Mouse (Mus musculus): ENCODE data around the gene Med27.
A peak's percentile ranks its signal among the peaks of the same experiment; 100 is the strongest.

The Med27 gene

GRCm38 (mm10) chr2:29437111-29437510, 90.5 kb downstream of the Med27 start:
- no peak for DNase-seq (ENCODE audit: low spot score)

- no peak for DNase-seq (ENCODE audit: low spot score)
Observed at GRCm38 (mm10) chr2:29437861-29438529, 91.4 kb downstream of the Med27 start.

GRCm38 (mm10) chr2:29438530-29438862, 91.9 kb downstream of the Med27 start:
- peak; percentile 26 for DNase-seq (ENCODE audit: low spot score)

- no peak for DNase-seq (ENCODE audit: low spot score)
Observed at GRCm38 (mm10) chr2:29438986-29439385, 92.4 kb downstream of the Med27 start.

GRCm38 (mm10) chr2:29439396-29439795, 92.8 kb downstream of the Med27 start:
- no peak for DNase-seq (ENCODE audit: low spot score)

GRCm38 (mm10) chr2:29439857-29440502, 93.4 kb downstream of the Med27 start:
- no peak for DNase-seq (ENCODE audit: low spot score)

- no peak for DNase-seq (ENCODE audit: low spot score)
Observed at GRCm38 (mm10) chr2:29442275-29442674, 95.7 kb downstream of the Med27 start.

- DNase-seq (ENCODE audit: low spot score) = no peak
Observed at GRCm38 (mm10) chr2:29443626-29444217, 97.1 kb downstream of the Med27 start.

GRCm38 (mm10) chr2:29448476-29449002, 101.9 kb downstream of the Med27 start:
- no peak for DNase-seq (ENCODE audit: low spot score)

GRCm38 (mm10) chr2:29451368-29451999, 104.9 kb downstream of the Med27 start:
- no peak for DNase-seq (ENCODE audit: low spot score)

GRCm38 (mm10) chr2:29453376-29453775, 106.8 kb downstream of the Med27 start:
- DNase-seq (ENCODE audit: low spot score) = no peak

GRCm38 (mm10) chr2:29456631-29457320, 110.2 kb downstream of the Med27 start:
- DNase-seq (ENCODE audit: low spot score) = no peak

- no peak for DNase-seq (ENCODE audit: low spot score)
Observed at GRCm38 (mm10) chr2:29457677-29458076, 111.1 kb downstream of the Med27 start.

- no peak for DNase-seq (ENCODE audit: low spot score)
Observed at GRCm38 (mm10) chr2:29458346-29458950, 111.8 kb downstream of the Med27 start.

GRCm38 (mm10) chr2:29459648-29460047, 113.0 kb downstream of the Med27 start:
- DNase-seq (ENCODE audit: low spot score) = no peak

GRCm38 (mm10) chr2:29461841-29462240, 115.2 kb downstream of the Med27 start:
- DNase-seq (ENCODE audit: low spot score) = no peak

- no peak for DNase-seq (ENCODE audit: low spot score)
Observed at GRCm38 (mm10) chr2:29463039-29463585, 116.5 kb downstream of the Med27 start.

GRCm38 (mm10) chr2:29464851-29465648, 118.4 kb downstream of the Med27 start:
- DNase-seq (ENCODE audit: low spot score) = no peak

GRCm38 (mm10) chr2:29465649-29466137, 119.1 kb downstream of the Med27 start:
- no peak for DNase-seq (ENCODE audit: low spot score)

- no peak for DNase-seq (ENCODE audit: low spot score)
Observed at GRCm38 (mm10) chr2:29466396-29466795, 119.8 kb downstream of the Med27 start.
